Mouse (Mus musculus) neural tube, embryonic 15.5 days (tissue): ENCODE measurements around the gene Lrrc28. TPM values are rescaled to one million over a fixed set of nuclear protein-coding genes. Genes with fewer than 3 reads are reported as not detected.
A peak's percentile ranks its signal among the peaks of the same experiment; 100 is the strongest.

ENCODE experiments used
- ATAC-seq: fragments of 200-750 bp; cut with Nextera tagmentation; 2 replicates; pipeline ENCODE4 v1.8.0; 2017; ENCODE audit warnings: mild to moderate bottlenecking, moderate TSS enrichment, moderate library complexity; ENCODE audit not compliant: low FRiP score
- H3K27ac ChIP-seq: fragments of 300-500 bp; sonication (generic); replicated peaks from 2 replicates; pipeline ENCODE4 v1.5.1; 2015; ENCODE audit warnings: mild to moderate bottlenecking, inconsistent platforms
- H3K27me3 ChIP-seq: fragments of 300-500 bp; sonication (generic); replicated peaks from 2 replicates; pipeline ENCODE4 v1.6.1; 2015; ENCODE audit warnings: inconsistent platforms
- H3K36me3 ChIP-seq: fragments of 300-500 bp; sonication (generic); 2 replicates; pipeline ENCODE4 v1.6.1; 2015; ENCODE audit warnings: inconsistent platforms
- H3K4me1 ChIP-seq: fragments of 300-500 bp; sonication (generic); 2 replicates; pipeline ENCODE4 v1.6.1; 2015; ENCODE audit warnings: inconsistent platforms
- H3K4me2 ChIP-seq: fragments of 300-500 bp; sonication (generic); 2 replicates; pipeline ENCODE4 v1.6.1; 2015; ENCODE audit warnings: inconsistent platforms, mild to moderate bottlenecking, moderate library complexity
- H3K4me3 ChIP-seq: fragments of 300-500 bp; sonication (generic); replicated peaks from 2 replicates; pipeline ENCODE4 v1.5.1; 2015; ENCODE audit warnings: mild to moderate bottlenecking, inconsistent platforms
- H3K9ac ChIP-seq: fragments of 300-500 bp; sonication (generic); replicated peaks from 2 replicates; pipeline ENCODE4 v1.6.1; 2015; ENCODE audit warnings: mild to moderate bottlenecking, inconsistent platforms
- H3K9me3 ChIP-seq: fragments of 300-500 bp; sonication (generic); replicated peaks from 2 replicates; pipeline ENCODE4 v1.6.1; 2016; ENCODE audit warnings: inconsistent platforms
- WGBS: fragments of 180-500 bp; shearing (Covaris S2); methylation state at CpG from one replicate; pipeline ENCODE4 v1.1.7; 2015; ENCODE audit warnings: mixed read lengths; 5-methylcytosine and 5-hydroxymethylcytosine counted together
- polyA plus RNA-seq: library from polyadenylated mRNA; unstranded; fragments of >200 nt; fragmentation: Nextera tagmentation; extraction: Ambion mirVana; gene quantifications from 2 replicates; pipeline ENCODE4 v1.2.1, GENCODE M21; 2015

Gene Lrrc28
- polyA plus RNA-seq, 1 experiment from 2014 or later: 24.0 TPM

DNA sequence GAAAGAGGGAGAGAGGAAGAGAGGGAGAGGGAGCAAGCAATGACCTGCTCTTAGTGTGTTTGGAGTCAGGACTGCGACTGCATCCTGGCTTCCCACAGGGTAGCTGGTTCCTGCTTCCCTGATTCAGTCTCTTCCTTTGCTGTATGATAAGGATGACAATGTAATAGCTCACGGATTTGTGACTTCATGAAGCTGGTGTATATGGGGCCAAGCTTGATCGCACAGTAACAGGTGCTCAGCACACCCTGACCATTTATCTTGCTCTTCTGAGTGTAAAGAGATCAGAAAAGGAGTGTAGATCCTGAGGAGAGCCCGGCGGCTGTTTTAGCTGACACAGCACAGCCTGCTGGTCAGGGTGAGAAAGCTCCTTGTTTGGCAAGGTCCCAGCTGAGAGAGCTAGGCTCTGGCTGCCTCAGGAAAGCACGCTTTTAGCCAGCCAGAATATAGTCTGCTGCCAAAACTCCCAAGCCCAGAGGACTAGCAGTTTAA, 96.0 kb downstream of the Lrrc28 start:
- Histone ChIP-seq H3K27ac (peak overlapping the region; percentile 34; the same call in 1 of the 2 replicates), H3K4me3 (no peak overlapping the region), H3K4me1 (peaks cover 7% of the 10 kb centered on the region; the same call in 1 of the 2 replicates), H3K4me2 (no peak overlapping the region), H3K9ac (no peak overlapping the region), H3K27me3 (no peaks in the 10 kb centered on the region), H3K9me3 (no peaks in the 10 kb centered on the region), H3K36me3 (no peaks in the 10 kb centered on the region)
- 19% methylated on average over 6 of the region's 6 CpGs for WGBS
- ATAC-seq: peak; percentile 87

GRCm38 (mm10) chr7:67548599-67549041, 96.4 kb downstream of the Lrrc28 start:
- no peak for ATAC-seq
- Histone ChIP-seq H3K9me3 (no peaks in the 10 kb centered on the region), H3K27me3 (no peaks in the 10 kb centered on the region), H3K9ac (no peak overlapping the region), H3K4me3 (no peak overlapping the region), H3K27ac (no peak overlapping the region), H3K4me2 (no peak overlapping the region), H3K36me3 (no peaks in the 10 kb centered on the region), H3K4me1 (peaks cover 7% of the 10 kb centered on the region; the same call in 1 of the 2 replicates)
- 72% methylated on average over 6 of the region's 6 CpGs for WGBS

DNA sequence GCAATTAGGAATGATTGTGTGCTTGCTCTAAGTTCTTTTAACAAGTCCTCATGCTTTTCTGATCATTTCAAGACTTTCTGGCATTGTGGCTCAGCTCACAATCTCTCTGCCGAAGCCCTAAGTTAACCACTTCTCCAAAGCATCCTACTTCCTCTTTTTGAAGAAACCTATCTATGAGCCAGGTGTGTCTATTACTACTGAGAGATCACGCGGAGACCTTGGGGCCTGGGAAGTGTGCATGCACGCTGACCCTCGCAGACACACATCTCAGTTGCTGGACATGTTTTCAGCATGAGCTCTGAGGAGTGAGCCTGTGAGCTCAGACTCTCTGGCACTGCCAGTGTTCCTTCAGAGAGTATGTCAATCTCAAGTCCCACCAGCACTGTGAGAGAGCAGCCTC, 98.8 kb downstream of the Lrrc28 start:
- 92% methylated on average over 5 of the region's 5 CpGs for WGBS
- Histone ChIP-seq H3K4me1 (peaks cover 7% of the 10 kb centered on the region; the same call in 1 of the 2 replicates), H3K36me3 (no peaks in the 10 kb centered on the region), H3K27me3 (no peaks in the 10 kb centered on the region), H3K27ac (no peak overlapping the region), H3K9ac (no peak overlapping the region), H3K4me2 (no peak overlapping the region), H3K4me3 (no peak overlapping the region), H3K9me3 (no peaks in the 10 kb centered on the region)
- no peak for ATAC-seq

DNA sequence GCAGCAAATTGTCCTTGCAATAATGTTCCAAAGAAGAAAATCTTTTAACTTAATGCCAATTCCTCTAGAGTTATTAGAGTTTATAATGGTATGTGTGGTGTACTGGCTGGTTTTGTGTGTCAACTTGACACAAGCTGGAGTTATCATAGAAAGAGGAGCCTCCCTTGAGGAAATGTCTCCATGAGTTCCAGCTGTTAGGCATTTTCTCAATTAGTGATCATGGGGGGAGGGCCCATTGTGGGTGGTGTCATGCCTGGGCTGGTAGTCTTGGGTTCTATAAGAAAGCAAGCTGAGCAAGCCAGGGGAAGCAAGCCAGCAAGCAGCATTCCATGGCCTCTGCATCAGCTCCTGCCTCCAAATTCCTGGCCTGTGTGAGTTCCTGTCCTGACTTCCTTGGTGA, 100.5 kb downstream of the Lrrc28 start:
- no peaks in the 10 kb centered on the region for H3K27me3 ChIP-seq
- H3K4me3 ChIP-seq: no peak overlapping the region
- H3K27ac ChIP-seq: no peak overlapping the region
- no peaks in the 10 kb centered on the region for H3K9me3 ChIP-seq
- ATAC-seq: no peak
- H3K4me2 ChIP-seq: no peak overlapping the region
- peaks cover 7% of the 10 kb centered on the region; the same call in 1 of the 2 replicates for H3K4me1 ChIP-seq
- no peak overlapping the region for H3K9ac ChIP-seq
- H3K36me3 ChIP-seq: no peaks in the 10 kb centered on the region

GRCm38 (mm10) chr7:67543641-67544040, 101.4 kb downstream of the Lrrc28 start:
- no peaks in the 10 kb centered on the region; the same call in 1 of the 2 replicates for H3K4me1 ChIP-seq
- no peaks in the 10 kb centered on the region for H3K27me3 ChIP-seq
- H3K27ac ChIP-seq: no peak overlapping the region
- H3K9me3 ChIP-seq: no peaks in the 10 kb centered on the region
- 82% methylated on average over 6 of the region's 6 CpGs for WGBS
- ATAC-seq: no peak
- H3K4me2 ChIP-seq: no peak overlapping the region
- H3K36me3 ChIP-seq: no peaks in the 10 kb centered on the region
- no peak overlapping the region for H3K4me3 ChIP-seq
- H3K9ac ChIP-seq: no peak overlapping the region

- ATAC-seq: no peak
- no peak overlapping the region for H3K9ac ChIP-seq
- no peaks in the 10 kb centered on the region for H3K9me3 ChIP-seq
- WGBS: 88% methylated on average over 11 of the region's 11 CpGs
- H3K4me1 ChIP-seq: no peaks in the 10 kb centered on the region
- no peaks in the 10 kb centered on the region for H3K36me3 ChIP-seq
- H3K4me3 ChIP-seq: no peak overlapping the region
- no peak overlapping the region for H3K4me2 ChIP-seq
- H3K27me3 ChIP-seq: no peaks in the 10 kb centered on the region
- no peak overlapping the region for H3K27ac ChIP-seq
Measured at GRCm38 (mm10) chr7:67536588-67537372, 108.3 kb downstream of the Lrrc28 start.

DNA sequence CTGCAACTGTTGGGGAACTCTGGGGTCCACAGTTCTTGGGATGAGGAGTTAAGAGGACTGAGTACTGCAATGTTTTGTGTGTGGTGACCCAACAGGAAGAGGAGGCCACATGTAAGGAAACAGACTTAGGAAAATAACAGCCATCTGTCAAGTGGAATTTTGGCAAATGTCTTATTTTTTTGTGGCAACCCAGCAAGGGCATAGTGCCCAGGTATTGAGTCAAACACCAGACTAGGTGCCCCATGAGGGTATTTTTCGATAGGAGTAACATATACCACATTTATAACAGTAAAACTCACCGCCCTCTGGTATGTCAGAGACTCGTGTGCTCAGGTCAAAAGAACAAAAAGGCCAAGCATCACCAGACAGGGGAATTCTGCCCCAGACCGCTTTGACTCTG, 109.1 kb downstream of the Lrrc28 start:
- no peak for ATAC-seq

GRCm38 (mm10) chr7:67530981-67531380, 114.1 kb downstream of the Lrrc28 start:
- Histone ChIP-seq H3K4me2 (no peak overlapping the region), H3K9ac (no peak overlapping the region), H3K9me3 (no peaks in the 10 kb centered on the region), H3K27ac (no peak overlapping the region), H3K4me3 (no peak overlapping the region), H3K36me3 (0 out of 2 replicates have a peak, but pooled peaks cover 6% of the 10 kb centered on the region), H3K4me1 (peaks cover 17% of the 10 kb centered on the region; the same call in 1 of the 2 replicates), H3K27me3 (no peaks in the 10 kb centered on the region)
- ATAC-seq: no peak
- 51% methylated on average over 2 of the region's 2 CpGs for WGBS

More for the DNA sequence above, 109.1 kb downstream of the Lrrc28 start:
- Histone ChIP-seq H3K27me3 (no peaks in the 10 kb centered on the region), H3K9me3 (no peaks in the 10 kb centered on the region), H3K27ac (no peak overlapping the region), H3K4me1 (no peaks in the 10 kb centered on the region), H3K4me2 (no peak overlapping the region), H3K36me3 (no peaks in the 10 kb centered on the region), H3K4me3 (no peak overlapping the region), H3K9ac (no peak overlapping the region)
- 88% methylated on average over 4 of the region's 4 CpGs for WGBS

DNA sequence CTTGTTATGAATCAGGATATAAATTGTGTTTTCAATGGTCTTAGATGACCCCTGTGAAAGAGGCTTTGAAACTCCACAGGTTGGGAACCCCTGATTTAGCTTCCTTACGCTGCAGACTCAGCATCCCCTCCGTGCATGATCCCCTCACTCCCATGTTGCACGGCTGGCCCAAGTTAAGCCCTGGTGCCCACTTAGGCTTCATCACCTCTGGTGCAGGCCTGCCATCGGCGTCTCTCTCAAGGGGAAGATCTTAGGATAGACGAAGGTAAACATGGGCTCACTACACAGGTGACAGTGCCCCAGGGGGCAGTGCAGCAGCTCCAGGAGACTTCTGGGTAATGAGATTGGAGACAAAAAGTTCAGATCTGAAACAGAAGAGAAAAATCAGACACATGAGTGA, 115.7 kb downstream of the Lrrc28 start:
- Histone ChIP-seq H3K9ac (no peak overlapping the region), H3K27me3 (no peaks in the 10 kb centered on the region), H3K36me3 (0 out of 2 replicates have a peak, but pooled peaks cover 6% of the 10 kb centered on the region), H3K4me2 (no peak overlapping the region), H3K4me1 (peaks cover 17% of the 10 kb centered on the region; the same call in 1 of the 2 replicates), H3K9me3 (no peaks in the 10 kb centered on the region), H3K4me3 (no peak overlapping the region), H3K27ac (no peak overlapping the region)
- no peak for ATAC-seq
- WGBS: 81% methylated on average over 6 of the region's 6 CpGs

GRCm38 (mm10) chr7:67528821-67529221, 116.2 kb downstream of the Lrrc28 start:
- no peaks in the 10 kb centered on the region for H3K27me3 ChIP-seq
- H3K36me3 ChIP-seq: 0 out of 2 replicates have a peak, but pooled peaks cover 6% of the 10 kb centered on the region
- no peak overlapping the region for H3K9ac ChIP-seq
- no peak overlapping the region for H3K4me2 ChIP-seq
- no peaks in the 10 kb centered on the region for H3K9me3 ChIP-seq
- WGBS: 85% methylated on average over 18 of the region's 18 CpGs
- H3K27ac ChIP-seq: peak overlapping the region; percentile 35; the same call in 1 of the 2 replicates
- H3K4me1 ChIP-seq: peaks cover 17% of the 10 kb centered on the region; the same call in 1 of the 2 replicates
- no peak for ATAC-seq
- no peak overlapping the region for H3K4me3 ChIP-seq

DNA sequence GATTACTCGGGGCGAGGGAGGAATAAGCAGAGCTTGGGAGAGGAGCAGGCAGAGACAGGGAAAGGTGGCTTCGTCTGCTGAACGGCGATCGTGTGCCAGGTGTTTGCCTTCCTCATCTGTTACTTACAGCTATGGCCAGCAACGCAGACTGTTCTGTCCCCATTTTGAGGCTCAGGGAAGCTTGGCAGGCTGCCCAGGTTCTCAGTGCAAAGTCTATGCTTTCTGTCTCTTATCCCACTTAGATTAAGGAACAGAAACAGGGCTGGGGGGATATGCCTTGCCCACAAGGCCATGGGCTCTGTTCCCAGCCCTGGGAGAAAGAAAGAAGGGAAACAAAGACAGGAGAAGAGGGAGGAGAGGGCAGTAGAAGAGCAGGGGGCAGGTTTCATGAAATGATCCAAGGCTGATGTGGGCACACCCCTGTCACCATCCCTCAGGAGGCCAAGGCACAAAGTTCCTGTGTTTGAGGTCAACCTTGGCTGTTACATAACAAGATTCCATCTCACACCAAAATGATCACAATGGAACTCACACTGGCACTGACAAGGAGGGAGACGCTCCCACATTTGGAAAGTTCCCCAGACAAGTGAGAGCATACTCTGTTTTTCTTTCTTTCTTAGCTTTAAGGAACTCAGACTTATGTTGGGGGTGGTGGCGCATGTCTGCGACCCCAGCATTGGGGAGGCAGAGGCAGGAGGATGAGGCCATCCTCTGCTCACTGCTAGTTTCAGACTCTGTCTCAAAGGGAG, 116.8 kb downstream of the Lrrc28 start:
- H3K9me3 ChIP-seq: no peaks in the 10 kb centered on the region
- 0 out of 2 replicates have a peak, but pooled peaks cover 6% of the 10 kb centered on the region for H3K36me3 ChIP-seq
- no peaks in the 10 kb centered on the region for H3K27me3 ChIP-seq
- 65% methylated on average over 10 of the region's 10 CpGs for WGBS
- no peak overlapping the region for H3K4me2 ChIP-seq
- peaks cover 17% of the 10 kb centered on the region; the same call in 1 of the 2 replicates for H3K4me1 ChIP-seq
- H3K4me3 ChIP-seq: no peak overlapping the region
- H3K9ac ChIP-seq: no peak overlapping the region
- H3K27ac ChIP-seq: peak overlapping the region; percentile 35; the same call in 1 of the 2 replicates
- ATAC-seq: no peak
